Mouse (Mus musculus) lung, postnatal 0 days (tissue): ENCODE measurements at regions not wholly inside any gene's neighbourhood (a gene's known extent, or its start where the extent isn't known, plus 50 kb on each side); places are given as distances from the start of the nearest gene placed in this dataset.

Source experiments
- ATAC-seq: fragments of 200-750 bp; cut with Nextera tagmentation; 2 replicates; pipeline ENCODE4 v1.8.0; 2017; ENCODE audit warnings: moderate library complexity
- DNase-seq: peaks from one replicate; pipeline ENCODE4 v3.0.0-alpha.2; 2016; ENCODE audit warnings: low spot score
- H3K27ac ChIP-seq: fragments of 300-500 bp; sonication (generic); 2 replicates; pipeline ENCODE4 v1.5.1; 2014; ENCODE audit warnings: antibody characterized with exemption, mild to moderate bottlenecking, low read length, mixed read lengths
- H3K27me3 ChIP-seq: fragments of 300-500 bp; sonication (generic); replicated peaks from 2 replicates; pipeline ENCODE4 v1.6.1; 2014; ENCODE audit warnings: low read length, mixed read lengths; ENCODE audit not compliant: insufficient read depth
- H3K36me3 ChIP-seq: fragments of 300-500 bp; sonication (generic); 2 replicates; pipeline ENCODE4 v1.6.1; 2014; ENCODE audit warnings: low read length, mixed read lengths; ENCODE audit not compliant: insufficient read depth
- H3K4me1 ChIP-seq: fragments of 300-500 bp; sonication (generic); 2 replicates; pipeline ENCODE4 v1.6.1; 2014; ENCODE audit warnings: antibody characterized with exemption, low read depth, low read length, mixed read lengths; ENCODE audit not compliant: insufficient read depth
- H3K4me2 ChIP-seq: fragments of 300-500 bp; sonication (generic); replicated peaks from 2 replicates; pipeline ENCODE4 v1.6.1; 2014; ENCODE audit warnings: low read depth, mild to moderate bottlenecking, low read length, moderate library complexity, mixed read lengths
- H3K4me3 ChIP-seq: fragments of 300-500 bp; sonication (generic); 2 replicates; pipeline ENCODE4 v1.5.1; 2014; ENCODE audit warnings: low read depth, low read length
- H3K9ac ChIP-seq: fragments of 300-500 bp; sonication (generic); replicated peaks from 2 replicates; pipeline ENCODE4 v1.6.1; 2014; ENCODE audit warnings: low read depth, mild to moderate bottlenecking
- H3K9me3 ChIP-seq: fragments of 300-500 bp; sonication (generic); 2 replicates; pipeline ENCODE4 v1.6.1; 2016; ENCODE audit warnings: low read length, mixed read lengths
- CTCF ChIP-seq: IDR thresholded peaks from 2 replicates; pipeline ENCODE4 v1.5.1; 2016; ENCODE audit warnings: antibody characterized with exemption, mild to moderate bottlenecking
- EP300 ChIP-seq: IDR thresholded peaks from 2 replicates; pipeline ENCODE4 v1.6.1; 2016; ENCODE audit warnings: antibody characterized with exemption, mild to moderate bottlenecking, control low read depth
- WGBS: fragments of 180-500 bp; shearing (Covaris S2); extraction: QIAGEN DNeasy Blood & Tissue Kit; methylation state at CpG from one replicate; pipeline ENCODE4 v1.1.7; 2014; 5-methylcytosine and 5-hydroxymethylcytosine counted together

GRCm38 (mm10) chr13:117508746-117509145, 93.4 kb upstream of the Hcn1 start:
- DNase-seq (no peak), ATAC-seq (no peak)
- no peak for TF ChIP-seq EP300
- TF ChIP-seq CTCF = no peak
- Histone ChIP-seq H3K4me2 (no peak overlapping the region), H3K9me3 (no peaks in the 10 kb centered on the region), H3K36me3 (no peaks in the 10 kb centered on the region), H3K4me1 (no peaks in the 10 kb centered on the region), H3K4me3 (no peak overlapping the region), H3K27ac (no peak overlapping the region), H3K9ac (no peak overlapping the region), H3K27me3 (no peaks in the 10 kb centered on the region)
- 75% methylated on average over 4 of the region's 4 CpGs for WGBS

- Histone ChIP-seq H3K4me1 (no peaks in the 10 kb centered on the region), H3K27ac (no peak overlapping the region), H3K27me3 (no peaks in the 10 kb centered on the region), H3K9ac (no peak overlapping the region), H3K36me3 (no peaks in the 10 kb centered on the region), H3K4me3 (no peak overlapping the region), H3K4me2 (no peak overlapping the region), H3K9me3 (no peaks in the 10 kb centered on the region)
- peak; percentile 76 for TF ChIP-seq CTCF
- no peak for TF ChIP-seq EP300
- ATAC-seq (no peak), DNase-seq (peak; percentile 40)
- WGBS = 23% methylated on average over 3 of the region's 3 CpGs
These were observed 52.0 kb upstream of the Hcn1 start for GRCm38 (mm10) chr13:117550108-117550507.
